In the genomic region with DNA sequence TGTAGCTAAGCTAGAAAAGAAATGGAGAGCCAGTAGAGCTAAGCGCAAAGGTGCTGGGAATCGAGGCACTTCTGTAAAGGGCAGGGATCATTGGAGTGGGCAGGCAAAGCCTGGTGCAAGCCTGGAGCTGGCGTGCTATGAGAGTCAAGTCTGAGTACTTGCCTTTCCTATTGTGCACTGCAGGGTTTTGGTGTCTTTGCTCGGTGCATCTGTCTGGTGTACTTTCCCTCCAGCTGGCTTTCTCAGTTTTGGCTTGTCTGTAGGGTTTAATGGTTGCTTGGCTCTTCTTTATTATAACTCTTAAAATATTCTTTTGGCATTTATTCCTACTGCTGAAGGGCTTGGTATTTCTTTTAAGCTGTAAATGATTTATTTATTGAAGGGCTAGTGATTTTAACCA, we compare ENCODE assay signal across 26 mouse cellular contexts. TPM values are rescaled to one million over a fixed set of nuclear protein-coding genes. Genes with fewer than 3 reads are reported as not detected.
DNase-seq lines count a peak whose midpoint lies in the region; ATAC-seq lines count a peak whose summit lies in the region.
"Had no signal": no experiment of that assay in that cellular context is flagged by ENCODE, and none has a peak within 500 bp of the region (broad histone marks: within the 10 kb centered on the region; RNA-seq: fewer than 3 reads in every experiment).

No protein-coding gene starts in this region.

- H3K36me3 ChIP-seq in forebrain, embryonic 16.5 days (ENCODE audit: control insufficient read depth, insufficient read depth) = no peaks in the 10 kb centered on the region
- H3K36me3 ChIP-seq in forebrain, embryonic 12.5 days (replicated peaks) = no peaks in the 10 kb centered on the region
- H3K36me3 ChIP-seq: embryonic facial prominence, embryonic 12.5 days; heart, embryonic 13.5 days; limb, embryonic 13.5 days; lung, embryonic 15.5 days had no signal

- peaks cover 5% of the 10 kb centered on the region; the same call in 1 of the 2 replicates for H3K4me1 ChIP-seq in forebrain, embryonic 16.5 days (replicated peaks; ENCODE audit: control insufficient read depth, insufficient read depth, low read length)
- no peaks in the 10 kb centered on the region for H3K4me1 ChIP-seq in forebrain, embryonic 12.5 days
- H3K4me1 ChIP-seq: embryonic facial prominence, embryonic 12.5 days; limb, embryonic 13.5 days had no signal

- no peak overlapping the region for H3K9ac ChIP-seq in forebrain, embryonic 16.5 days (replicated peaks; ENCODE audit: low read depth, low read length)
- no peak overlapping the region for H3K9ac ChIP-seq in forebrain, embryonic 12.5 days
- H3K9ac ChIP-seq: embryonic facial prominence, embryonic 12.5 days; heart, embryonic 13.5 days; hindbrain, embryonic 14.5 days; limb, embryonic 13.5 days; lung, embryonic 15.5 days had no signal

- H3K4me3 ChIP-seq in forebrain, embryonic 16.5 days (replicated peaks; ENCODE audit: low read length) = no peak overlapping the region
- H3K4me3 ChIP-seq in forebrain, embryonic 12.5 days (replicated peaks) = no peak overlapping the region
- H3K4me3 ChIP-seq: embryonic facial prominence, embryonic 12.5 days; heart, embryonic 13.5 days; limb, embryonic 13.5 days; lung, embryonic 15.5 days had no signal

- WGBS in forebrain, embryonic 16.5 days = 65% methylated on average over 4 of the region's 4 CpGs
- WGBS in forebrain, embryonic 12.5 days = 85% methylated on average over 4 of the region's 4 CpGs

- no peaks in the 10 kb centered on the region for H3K9me3 ChIP-seq in forebrain, embryonic 16.5 days (ENCODE audit: control insufficient read depth, low read length)
- no peaks in the 10 kb centered on the region for H3K9me3 ChIP-seq in forebrain, embryonic 12.5 days
- H3K9me3 ChIP-seq: embryonic facial prominence, embryonic 12.5 days; G1E; heart, embryonic 13.5 days; limb, embryonic 13.5 days; lung, embryonic 15.5 days had no signal

- DNase-seq in layer of hippocampus, adult 11-12 months (ENCODE audit: low spot score) = peak; percentile 51
- DNase-seq in layer of hippocampus, postnatal 25 days (ENCODE audit: extremely low spot score in 1 of 2, low spot score in 1 of 2) = no peak
- peak; percentile 38 to 48 for DNase-seq in layer of hippocampus, adult 8-10 months (ENCODE audit: low spot score in 2 of 2)
- DNase-seq in embryo, embryonic 11 days = no peak
- no peak for DNase-seq in lung, postnatal 36 days
- DNase-seq: adrenal gland, adult 8-10 months; cerebellum, adult 11 months; cerebellum, adult 9-10 months; cerebellum, postnatal 36 days; heart, postnatal 10 days; kidney, adult 11 months; right cerebral cortex, adult 18-20 months; spleen, adult 18-20 months; thymus, postnatal 25 days had no signal

- ATAC-seq in forebrain, embryonic 16.5 days = peak; percentile 50; the same call in 1 of the 2 replicates
- no peak for ATAC-seq in forebrain, embryonic 12.5 days (ENCODE audit: low FRiP score)
- ATAC-seq: inflammation-experienced regulatory T-cells, adult 6 months had no signal

- H3K4me2 ChIP-seq in forebrain, embryonic 16.5 days (ENCODE audit: low read length) = no peak overlapping the region
- no peak overlapping the region for H3K4me2 ChIP-seq in forebrain, embryonic 12.5 days
- H3K4me2 ChIP-seq: embryonic facial prominence, embryonic 12.5 days; heart, embryonic 13.5 days; hindbrain, embryonic 14.5 days; limb, embryonic 13.5 days; liver, embryonic 11.5 days; lung, embryonic 15.5 days; midbrain, embryonic 11.5 days had no signal

- peak overlapping the region; percentile 64 for H3K27ac ChIP-seq in forebrain, embryonic 16.5 days (ENCODE audit: low read length)
- H3K27ac ChIP-seq in forebrain, embryonic 12.5 days = no peak overlapping the region
- H3K27ac ChIP-seq: embryonic facial prominence, embryonic 12.5 days; heart, embryonic 13.5 days; hindbrain, embryonic 14.5 days; kidney, postnatal 0 days; limb, embryonic 13.5 days; lung, embryonic 15.5 days had no signal

- no peaks in the 10 kb centered on the region for H3K27me3 ChIP-seq in forebrain, embryonic 16.5 days (replicated peaks; ENCODE audit: control insufficient read depth, insufficient read depth, low read length)
- H3K27me3 ChIP-seq in forebrain, embryonic 12.5 days = no peaks in the 10 kb centered on the region
- H3K27me3 ChIP-seq: embryonic facial prominence, embryonic 12.5 days; heart, embryonic 13.5 days; limb, embryonic 13.5 days; lung, embryonic 15.5 days had no signal

RNA-seq across cellular contexts. Expression of a gene that starts 14.4 kb away (rescaled TPM):
- polyA plus RNA-seq in forebrain, embryonic 16.5 days (2015; fragmentation: Nextera tagmentation; extraction: Ambion mirVana) = 7.4 TPM in 2 replicates
- 6.6 and 7.2 TPM in 2 replicates for polyA plus RNA-seq in forebrain, embryonic 12.5 days (2016; fragmentation: Nextera tagmentation; extraction: Ambion mirVana)
- 10 to 100 TPM; 78.2 to 83.8 TPM for total RNA-seq in layer of hippocampus, postnatal 25 days (2021)
- 10 to 100 TPM; 76.6 to 82.4 (median 79.9) TPM for total RNA-seq in layer of hippocampus, adult 8-10 months (2022)

RNA-seq across cellular contexts. Expression of a gene that starts 49.1 kb away (rescaled TPM):
- 0.73 and 1.3 TPM in 2 replicates for polyA plus RNA-seq in forebrain, embryonic 16.5 days (2015; fragmentation: Nextera tagmentation; extraction: Ambion mirVana)
- 0.40 and 0.97 TPM in 2 replicates for polyA plus RNA-seq in forebrain, embryonic 12.5 days (2016; fragmentation: Nextera tagmentation; extraction: Ambion mirVana)
- total RNA-seq in layer of hippocampus, postnatal 25 days (2021) = 10 to 100 TPM; 45.3 to 48.8 TPM
- 10 to 100 TPM; 39.0 to 49.4 (median 43.5) TPM for total RNA-seq in layer of hippocampus, adult 8-10 months (2022)

Comparison
In these comparisons a context has a peak if more than half of its experiments do, and no peak if none do; other contexts are left out.
1. DNase-seq: peak in layer of hippocampus, adult 11-12 months (single experiment) and layer of hippocampus, adult 8-10 months (2 of 2); none in layer of hippocampus, postnatal 25 days (0 of 2), embryo, embryonic 11 days (single experiment) and lung, postnatal 36 days (single experiment).